Mouse (Mus musculus) midbrain, embryonic 10.5 days (tissue): ENCODE data around the gene Cbr2. TPM values are rescaled to one million over a fixed set of nuclear protein-coding genes. Genes with fewer than 3 reads are reported as not detected.
A peak's percentile ranks its signal among the peaks of the same experiment; 100 is the strongest.
"Not testable (repeated sequence)": the region's sequence is repeated elsewhere in the genome, so short reads cannot be mapped to it uniquely, and the experiment has no call there.

Experiments
- DNase-seq: peaks from one replicate; pipeline ENCODE4 v3.0.0-alpha.2; 2017; ENCODE audit warnings: low spot score
- H3K27ac ChIP-seq: fragments of 300-500 bp; sonication (generic); replicated peaks from 2 replicates; pipeline ENCODE4 v1.5.1; 2016; ENCODE audit warnings: mild to moderate bottlenecking
- H3K27me3 ChIP-seq: fragments of 300-500 bp; sonication (generic); 2 replicates; pipeline ENCODE4 v1.6.1; 2016; ENCODE audit warnings: low read depth, mild to moderate bottlenecking; ENCODE audit not compliant: poor library complexity, severe bottlenecking
- H3K36me3 ChIP-seq: fragments of 300-500 bp; sonication (generic); 2 replicates; pipeline ENCODE4 v1.6.1; 2016; ENCODE audit warnings: mild to moderate bottlenecking, moderate library complexity
- H3K4me1 ChIP-seq: fragments of 300-500 bp; sonication (generic); 2 replicates; pipeline ENCODE4 v1.6.1; 2016
- H3K4me3 ChIP-seq: fragments of 300-500 bp; sonication (generic); 2 replicates; pipeline ENCODE4 v1.5.1; 2016; ENCODE audit warnings: mild to moderate bottlenecking, moderate library complexity
- H3K9me3 ChIP-seq: fragments of 300-500 bp; sonication (generic); replicated peaks from 2 replicates; pipeline ENCODE4 v1.6.1; 2016; ENCODE audit warnings: mild to moderate bottlenecking
- WGBS: fragments of 180-500 bp; shearing (Covaris S2); methylation state at CpG from one replicate; pipeline ENCODE4 v1.1.7; 2016; 5-methylcytosine and 5-hydroxymethylcytosine counted together
- polyA plus RNA-seq: library from polyadenylated mRNA; unstranded; fragments of >200 nt; fragmentation: Nextera tagmentation; extraction: Ambion mirVana; gene quantifications from 2 replicates; pipeline ENCODE4 v1.2.1, GENCODE M21; 2016

The Cbr2 gene
- polyA plus RNA-seq, 1 experiment from 2014 or later: 0.59 TPM

DNA sequence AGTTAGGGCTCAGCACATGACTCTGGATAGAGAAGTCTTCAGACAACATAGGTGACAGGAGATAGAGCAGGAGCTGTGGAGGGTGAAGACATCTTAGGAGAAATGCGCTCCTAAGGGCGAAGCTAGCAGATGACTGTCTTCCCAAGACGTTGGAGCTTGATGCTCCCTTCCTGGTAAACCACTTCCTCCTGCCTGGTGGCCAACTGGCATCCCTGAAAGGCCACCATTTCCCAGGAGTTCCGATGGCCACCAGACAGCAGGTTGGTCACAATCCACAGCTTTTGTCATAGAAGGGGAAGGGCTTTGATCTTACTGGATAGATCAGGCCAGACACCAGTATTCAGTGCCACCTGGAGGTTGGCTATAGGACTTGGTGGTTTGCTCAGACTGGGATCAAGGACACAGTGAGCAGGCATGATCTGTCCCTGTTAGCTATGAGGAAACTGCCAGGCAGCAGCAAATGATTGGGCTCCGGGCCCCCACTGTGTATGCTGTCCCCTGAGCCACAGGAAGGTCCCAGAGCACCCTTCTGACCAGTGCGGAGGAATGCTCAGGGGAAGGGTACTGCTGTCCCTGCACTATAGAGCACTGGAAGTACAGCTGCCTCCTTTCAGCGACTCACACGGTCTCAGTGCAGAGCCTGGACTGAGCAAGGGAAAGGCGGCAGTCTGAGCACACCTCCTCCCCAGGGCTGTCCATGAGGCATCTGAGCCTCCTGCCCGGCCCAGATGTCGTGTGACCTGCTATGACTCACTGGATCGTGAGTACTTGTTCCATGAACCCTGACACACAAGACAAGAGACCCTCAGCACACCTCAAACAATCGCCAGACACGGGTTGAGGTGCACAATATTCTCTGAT is 30.1 kb upstream of the Cbr2 start:
- Histone ChIP-seq H3K36me3 (no peaks in the 10 kb centered on the region), H3K4me3 (no peak overlapping the region)
- WGBS: 76% methylated on average over 14 of the region's 14 CpGs

DNA sequence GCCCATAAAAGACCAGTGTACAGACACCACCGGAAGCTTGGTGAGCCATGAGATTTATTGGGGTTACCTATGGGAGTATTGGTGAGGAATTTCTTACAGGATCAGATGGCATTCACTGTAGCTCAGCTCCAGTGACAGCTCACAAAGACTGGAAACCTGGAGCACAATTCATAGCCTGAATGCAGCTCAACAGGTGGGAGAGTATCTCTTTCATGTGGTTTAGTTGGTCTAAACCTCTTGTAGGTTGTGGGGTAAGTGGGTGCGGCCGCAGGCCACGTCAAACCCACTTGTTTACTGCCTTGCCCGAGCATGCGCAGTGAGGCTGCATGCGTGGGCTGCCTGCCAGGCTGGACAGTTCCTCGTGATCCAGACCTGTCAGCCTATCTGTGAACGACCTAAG is 28.3 kb upstream of the Cbr2 start:
- WGBS: 93% methylated on average over 9 of the region's 9 CpGs

More for the DNA sequence above, 30.1 kb upstream of the Cbr2 start:
- 0 out of 2 replicates have a peak, but pooled peaks cover 6% of the 10 kb centered on the region for H3K4me1 ChIP-seq
- H3K27me3 ChIP-seq: peaks cover 18% of the 10 kb centered on the region
- peaks cover 28% of the 10 kb centered on the region for H3K9me3 ChIP-seq
- H3K27ac ChIP-seq: no peak overlapping the region
- DNase-seq: no peak

DNA sequence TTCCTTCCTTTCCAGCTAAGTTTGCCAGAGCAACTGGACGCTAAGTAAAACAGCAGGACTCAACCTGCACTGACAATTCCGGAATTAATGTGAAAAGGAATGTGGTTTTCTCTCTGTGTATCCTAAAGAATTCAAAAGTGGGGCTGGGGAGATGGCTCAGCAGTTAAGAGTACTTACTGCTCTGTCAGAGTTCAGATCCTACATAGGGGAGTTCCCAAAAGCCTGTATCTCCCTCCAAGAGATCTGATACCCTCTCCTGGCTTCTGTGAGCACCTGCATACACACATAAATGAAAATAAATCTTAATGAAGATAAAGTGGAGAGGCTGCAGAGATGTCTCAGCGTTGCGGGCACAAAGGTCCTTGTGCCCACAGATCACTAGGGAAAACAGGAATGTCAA is 19.7 kb upstream of the Cbr2 start:
- no peak for DNase-seq
- Histone ChIP-seq H3K4me3 (no peak overlapping the region), H3K27me3 (no peaks in the 10 kb centered on the region), H3K27ac (no peak overlapping the region), H3K9me3 (peaks cover 2% of the 10 kb centered on the region; the same call in 1 of the 2 replicates), H3K36me3 (no peaks in the 10 kb centered on the region), H3K4me1 (no peaks in the 10 kb centered on the region)
- WGBS: 85% methylated on average over 4 of the region's 4 CpGs

More for the DNA sequence above, 28.3 kb upstream of the Cbr2 start:
- H3K9me3 ChIP-seq: peaks cover 35% of the 10 kb centered on the region
- H3K4me3 ChIP-seq: no peak overlapping the region
- H3K36me3 ChIP-seq: no peaks in the 10 kb centered on the region
- peaks cover 18% of the 10 kb centered on the region for H3K27me3 ChIP-seq
- DNase-seq: no peak
- H3K27ac ChIP-seq: no peak overlapping the region
- H3K4me1 ChIP-seq: 0 out of 2 replicates have a peak, but pooled peaks cover 6% of the 10 kb centered on the region

DNA sequence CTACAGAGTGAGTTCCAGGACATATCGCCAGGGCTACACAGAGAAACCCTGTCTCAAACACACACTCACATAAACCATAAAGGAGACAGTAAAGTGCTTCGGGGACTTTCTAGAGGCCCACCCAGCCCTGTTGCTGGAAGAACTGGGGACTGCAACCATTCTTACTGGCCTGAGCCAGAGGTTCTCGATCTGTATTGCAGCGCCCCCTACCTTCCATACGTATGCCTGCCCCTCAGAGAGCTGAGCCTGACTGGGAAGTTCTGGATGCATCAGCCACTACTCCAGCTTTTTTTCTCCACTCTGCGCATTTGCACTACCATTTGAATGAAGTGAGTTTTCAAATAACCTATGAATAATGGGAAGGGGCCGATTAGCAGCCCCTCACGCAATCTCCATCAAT is 17.5 kb upstream of the Cbr2 start:
- WGBS: 63% methylated on average over 8 of the region's 8 CpGs
- H3K36me3 ChIP-seq: no peaks in the 10 kb centered on the region
- DNase-seq: no peak
- no peak overlapping the region for H3K27ac ChIP-seq
- no peaks in the 10 kb centered on the region for H3K4me1 ChIP-seq
- H3K27me3 ChIP-seq: no peaks in the 10 kb centered on the region
- no peaks in the 10 kb centered on the region for H3K9me3 ChIP-seq
- no peak overlapping the region for H3K4me3 ChIP-seq

DNA sequence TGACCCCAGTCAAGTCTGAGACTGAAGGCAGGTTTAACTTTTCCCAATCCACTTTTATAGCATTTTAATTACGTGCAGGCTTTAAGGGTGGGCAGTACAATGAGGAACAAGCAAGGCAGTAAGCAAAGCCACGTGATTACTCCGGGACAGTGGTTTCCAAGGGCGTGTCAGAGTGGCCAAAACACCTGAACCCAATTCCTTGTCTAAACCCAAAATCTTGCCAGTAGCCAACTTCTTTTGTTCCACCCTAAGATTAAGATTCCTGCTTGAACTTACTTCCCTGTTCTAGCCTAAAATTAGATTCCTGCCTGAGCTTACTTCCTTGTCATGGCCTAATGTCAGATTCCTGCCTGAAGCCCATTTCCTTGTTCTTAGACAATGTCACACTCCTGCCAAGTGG is 16.1 kb upstream of the Cbr2 start:
- whole genome bisulfite sequencing: 86% methylated on average over 4 of the region's 4 CpGs

DNA sequence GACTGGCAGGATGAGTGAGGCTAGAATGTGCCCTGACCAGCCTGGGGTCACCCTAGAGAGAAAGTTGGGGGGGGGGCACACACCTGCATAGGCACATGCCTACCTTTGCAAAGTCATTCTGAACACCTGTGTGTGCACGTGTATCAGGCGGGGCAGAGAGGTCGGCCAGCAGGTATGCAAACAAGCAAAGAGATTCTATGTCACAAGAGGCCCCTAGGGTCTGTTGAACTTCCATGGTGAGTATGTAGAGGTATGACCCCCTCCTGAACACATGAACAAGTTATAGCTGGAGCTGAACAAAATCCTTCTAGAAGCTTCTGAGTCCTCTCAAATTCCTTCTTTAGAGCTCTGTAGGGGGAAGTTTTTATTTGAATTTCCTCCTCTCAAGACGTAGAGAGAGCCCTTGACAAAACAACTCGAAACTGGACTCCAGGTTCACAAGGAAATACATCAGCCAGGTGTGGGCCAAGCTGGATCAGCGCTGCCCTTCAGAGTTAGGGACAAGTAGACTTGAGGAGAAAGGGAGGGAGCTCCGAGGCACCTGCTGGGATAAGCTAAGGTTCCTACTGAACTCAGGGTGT is 12.3 kb upstream of the Cbr2 start:
- Histone ChIP-seq H3K9me3 (no peaks in the 10 kb centered on the region), H3K27me3 (no peaks in the 10 kb centered on the region), H3K36me3 (no peaks in the 10 kb centered on the region), H3K4me1 (no peaks in the 10 kb centered on the region), H3K4me3 (no peak overlapping the region), H3K27ac (no peak overlapping the region)
- DNase-seq: no peak
- 82% methylated on average over 7 of the region's 7 CpGs for WGBS

More for the DNA sequence above, 16.1 kb upstream of the Cbr2 start:
- no peaks in the 10 kb centered on the region for H3K9me3 ChIP-seq
- no peaks in the 10 kb centered on the region for H3K36me3 ChIP-seq
- no peaks in the 10 kb centered on the region for H3K27me3 ChIP-seq
- H3K4me3 ChIP-seq: no peak overlapping the region
- no peak overlapping the region for H3K27ac ChIP-seq
- no peaks in the 10 kb centered on the region for H3K4me1 ChIP-seq
- no peak for DNase-seq

DNA sequence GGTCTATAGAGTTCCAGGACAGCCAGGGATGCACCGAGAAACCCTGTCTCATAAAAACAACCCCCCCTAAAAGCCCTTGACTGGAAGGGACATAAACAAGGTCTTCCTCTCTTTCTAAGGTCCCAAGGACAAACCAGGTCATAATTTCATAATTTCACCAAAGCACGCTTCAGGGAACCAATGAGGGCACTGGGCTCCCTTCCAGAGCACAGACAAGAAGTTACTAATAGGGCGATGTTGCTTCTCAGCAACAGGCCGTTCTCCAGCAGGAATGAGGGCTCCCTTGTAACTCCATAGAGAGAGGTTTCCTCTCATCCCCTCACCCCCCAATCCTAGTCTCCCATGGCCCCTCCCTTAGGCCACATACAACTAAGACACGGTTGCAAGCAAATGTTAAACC is 9.1 kb upstream of the Cbr2 start:
- no peak overlapping the region for H3K27ac ChIP-seq
- H3K4me1 ChIP-seq: no peaks in the 10 kb centered on the region
- H3K27me3 ChIP-seq: no peaks in the 10 kb centered on the region
- H3K36me3 ChIP-seq: no peaks in the 10 kb centered on the region
- H3K4me3 ChIP-seq: no peak overlapping the region
- no peak for DNase-seq
- WGBS: 91% methylated on average over 5 of the region's 5 CpGs
- no peaks in the 10 kb centered on the region for H3K9me3 ChIP-seq

DNA sequence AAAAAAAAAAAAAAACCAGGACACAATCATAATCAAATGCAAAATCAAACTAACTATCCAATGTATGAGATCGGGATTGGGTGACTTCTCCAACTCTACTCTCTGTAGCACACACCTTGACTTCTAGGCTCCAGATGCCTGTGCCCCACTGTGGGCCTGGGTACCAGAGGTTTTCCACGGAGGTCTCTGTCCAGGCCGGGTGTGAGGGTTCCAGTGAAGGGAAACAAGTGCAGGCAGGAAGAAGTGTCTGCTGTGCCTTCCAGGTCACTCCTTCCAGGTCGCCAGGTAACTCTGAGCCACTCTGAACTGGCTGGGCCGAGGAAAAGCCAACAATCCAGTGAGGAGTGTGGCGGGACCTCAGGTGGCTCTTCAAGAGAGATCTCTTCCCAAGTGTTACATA is 4.5 kb upstream of the Cbr2 start:
- Histone ChIP-seq H3K4me1 (no peaks in the 10 kb centered on the region), H3K36me3 (no peaks in the 10 kb centered on the region), H3K27ac (no peak overlapping the region), H3K9me3 (no peaks in the 10 kb centered on the region), H3K4me3 (no peak overlapping the region), H3K27me3 (0 out of 2 replicates have a peak, but pooled peaks cover 2% of the 10 kb centered on the region)
- WGBS: 80% methylated on average over 6 of the region's 6 CpGs
- no peak for DNase-seq

DNA sequence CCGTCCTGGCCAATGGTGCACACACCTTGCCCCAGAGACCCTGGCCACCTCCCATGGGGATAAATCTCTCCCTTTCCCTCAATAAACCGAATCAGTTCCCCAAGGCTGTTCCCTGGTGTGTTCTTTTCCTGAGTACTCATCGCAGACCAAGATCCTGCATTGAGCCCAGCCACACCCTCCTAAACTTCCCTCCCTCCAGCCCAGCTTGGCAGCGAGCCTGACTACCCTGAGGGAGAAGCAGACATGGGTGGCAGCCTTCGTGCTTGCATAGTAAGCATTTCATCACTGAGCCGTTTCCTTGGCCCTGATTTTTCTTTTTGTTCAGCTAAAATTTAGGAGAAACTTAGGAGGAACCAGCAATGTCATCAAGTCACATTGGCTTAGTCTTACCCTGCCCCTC is 1.6 kb upstream of the Cbr2 start:
- WGBS: 72% methylated on average over 6 of the region's 6 CpGs

DNA sequence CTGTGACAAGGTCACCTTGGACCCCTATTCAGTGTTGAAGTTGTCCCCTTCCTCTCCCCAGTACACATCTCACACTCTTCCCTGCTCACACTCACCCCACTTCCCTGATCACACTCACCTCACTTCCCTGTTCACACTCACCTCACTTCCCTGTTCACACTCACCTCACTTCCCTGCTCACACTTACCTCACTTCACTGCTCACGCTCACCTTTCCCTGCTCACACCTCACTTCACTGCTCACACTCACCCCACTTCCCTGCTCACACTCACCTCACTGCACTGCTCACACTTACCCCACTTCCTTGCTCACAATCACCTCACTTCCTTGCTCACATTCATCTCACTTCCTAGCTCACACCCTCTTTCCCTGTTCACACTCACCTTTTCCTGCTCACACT is 519 bp downstream of the Cbr2 start:
- DNase-seq: no peak
- 88% methylated on average over 1 of the region's 1 CpGs for whole genome bisulfite sequencing
- Histone ChIP-seq H3K27ac (no peak overlapping the region), H3K9me3 (no peaks in the 10 kb centered on the region), H3K4me1 (peaks cover 19% of the 10 kb centered on the region), H3K36me3 (no peaks in the 10 kb centered on the region), H3K27me3 (peaks cover 36% of the 10 kb centered on the region), H3K4me3 (no peak overlapping the region)

More for the DNA sequence above, 1.6 kb upstream of the Cbr2 start:
- Histone ChIP-seq H3K27ac (no peak overlapping the region), H3K9me3 (no peaks in the 10 kb centered on the region), H3K27me3 (peaks cover 25% of the 10 kb centered on the region), H3K36me3 (no peaks in the 10 kb centered on the region), H3K4me3 (no peak overlapping the region), H3K4me1 (peaks cover 9% of the 10 kb centered on the region)
- DNase-seq: no peak

DNA sequence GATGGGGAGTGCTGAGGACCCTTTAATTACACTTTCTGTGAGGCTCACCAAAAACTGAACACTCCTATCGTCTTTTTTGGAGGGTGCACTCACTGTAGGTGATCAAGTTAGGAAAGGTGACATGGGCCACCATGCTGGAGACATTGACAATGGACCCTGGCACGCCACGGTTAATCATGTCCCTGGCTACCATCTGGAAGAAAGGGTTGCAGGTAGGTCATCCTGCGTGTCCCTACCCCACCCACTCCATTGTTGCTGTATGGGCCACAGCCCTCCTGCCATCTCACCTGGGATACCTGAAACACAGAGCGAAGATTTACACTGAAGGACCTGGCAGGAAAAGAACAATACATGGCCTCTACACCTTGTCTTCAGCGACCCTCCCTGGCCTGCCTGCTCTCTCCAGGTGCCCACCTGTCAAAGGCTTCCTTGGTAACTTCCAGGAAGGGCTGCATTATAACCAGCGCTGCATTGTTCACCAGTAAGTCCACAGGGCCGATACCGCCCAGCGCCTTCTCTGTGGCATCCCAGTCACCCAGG is 1.5 kb downstream of the Cbr2 start:
- peaks cover 24% of the 10 kb centered on the region for H3K4me1 ChIP-seq
- WGBS: 84% methylated on average over 10 of the region's 10 CpGs
- no peaks in the 10 kb centered on the region for H3K36me3 ChIP-seq
- DNase-seq: no peak
- H3K27me3 ChIP-seq: peaks cover 46% of the 10 kb centered on the region
- no peak overlapping the region for H3K4me3 ChIP-seq
- H3K9me3 ChIP-seq: no peaks in the 10 kb centered on the region
- no peak overlapping the region for H3K27ac ChIP-seq

DNA sequence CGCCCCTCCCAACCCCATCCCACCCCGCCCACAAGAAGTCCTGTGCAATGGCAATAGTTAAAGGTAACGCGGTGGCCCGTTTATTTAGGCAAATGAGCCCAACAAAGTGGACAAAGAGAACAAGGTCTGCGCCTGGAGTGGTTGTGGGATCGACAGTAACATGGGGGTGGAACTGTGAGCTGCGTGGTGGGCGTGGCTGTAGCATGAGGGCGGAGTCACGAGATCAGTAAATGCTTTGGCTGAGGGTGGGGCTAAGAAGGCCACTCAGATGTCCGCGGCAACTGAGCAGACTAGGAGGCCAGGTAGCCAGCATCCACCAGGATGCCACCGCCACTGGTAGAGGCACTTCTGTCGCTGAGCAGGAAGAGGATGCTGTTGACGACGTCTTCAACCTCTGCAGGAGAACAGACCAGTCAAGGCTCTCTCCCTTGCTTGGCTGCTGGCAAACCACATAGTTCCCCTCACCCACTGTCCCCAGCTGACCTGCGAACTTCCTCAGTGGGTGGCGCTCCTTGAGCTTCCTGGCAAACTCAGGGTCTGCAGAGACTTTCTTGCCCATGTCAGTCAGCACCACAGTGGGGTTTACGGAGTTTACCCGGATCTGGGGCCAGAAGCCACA is 2.4 kb downstream of the Cbr2 start:
- Histone ChIP-seq H3K4me3 (peak overlapping the region; percentile 34; the same call in 1 of the 2 replicates), H3K4me1 (peaks cover 24% of the 10 kb centered on the region), H3K27ac (0 out of 2 replicates have a peak overlapping the region, but pooled peaks have one; percentile 49), H3K27me3 (peaks cover 51% of the 10 kb centered on the region)
- not testable (repeated sequence) for H3K36me3 ChIP-seq, H3K9me3 ChIP-seq
- DNase-seq: peak; percentile 48
- WGBS: 1% methylated on average over 18 of the region's 21 CpGs
